10 mouse cellular contexts compared by ENCODE assay signal in genomic region chr3:105546611-105547071, GRCm38 (mm10).
A peak's percentile ranks its signal among the peaks of the same experiment; 100 is the strongest.
DNase-seq lines count a peak whose midpoint lies in the region; ATAC-seq lines count a peak whose summit lies in the region.
"Had no signal": no experiment of that assay in that cellular context is flagged by ENCODE, and none has a peak within 500 bp of the region (broad histone marks: within the 10 kb centered on the region; RNA-seq: fewer than 3 reads in every experiment).

No protein-coding gene starts in this region.

- no peaks in the 10 kb centered on the region for H3K9me3 ChIP-seq in hindbrain, embryonic 13.5 days
- H3K9me3 ChIP-seq in hindbrain, embryonic 10.5 days, result no peaks in the 10 kb centered on the region
- no peaks in the 10 kb centered on the region for H3K9me3 ChIP-seq in midbrain, embryonic 15.5 days
- no peaks in the 10 kb centered on the region for H3K9me3 ChIP-seq in midbrain, embryonic 14.5 days (ENCODE audit: control insufficient read depth, low read length)
- no peaks in the 10 kb centered on the region for H3K9me3 ChIP-seq in kidney, embryonic 16.5 days (ENCODE audit: low read length)
- H3K9me3 ChIP-seq in limb, embryonic 10.5 days (replicated peaks), result no peaks in the 10 kb centered on the region

- no peak overlapping the region for H3K27ac ChIP-seq in hindbrain, embryonic 13.5 days
- H3K27ac ChIP-seq in hindbrain, embryonic 10.5 days, result no peak overlapping the region
- H3K27ac ChIP-seq in midbrain, embryonic 15.5 days, result no peak overlapping the region
- H3K27ac ChIP-seq in midbrain, embryonic 14.5 days (replicated peaks; ENCODE audit: low read depth, low read length), result no peak overlapping the region
- no peak overlapping the region for H3K27ac ChIP-seq in kidney, embryonic 16.5 days (ENCODE audit: low read length)
- no peak overlapping the region for H3K27ac ChIP-seq in limb, embryonic 10.5 days

- H3K27me3 ChIP-seq in hindbrain, embryonic 13.5 days, result no peaks in the 10 kb centered on the region
- H3K27me3 ChIP-seq in hindbrain, embryonic 10.5 days (ENCODE audit: insufficient read depth, poor library complexity, severe bottlenecking), result no peaks in the 10 kb centered on the region
- no peaks in the 10 kb centered on the region for H3K27me3 ChIP-seq in midbrain, embryonic 15.5 days (replicated peaks)
- H3K27me3 ChIP-seq in midbrain, embryonic 14.5 days (ENCODE audit: control insufficient read depth, insufficient read depth, low read length), result no peaks in the 10 kb centered on the region
- no peaks in the 10 kb centered on the region for H3K27me3 ChIP-seq in kidney, embryonic 16.5 days (ENCODE audit: insufficient read depth, low read length)
- no peaks in the 10 kb centered on the region for H3K27me3 ChIP-seq in limb, embryonic 10.5 days (ENCODE audit: low read depth, poor library complexity, severe bottlenecking)

- peak overlapping the region; percentile 15; the same call in 1 of the 2 replicates for H3K9ac ChIP-seq in hindbrain, embryonic 13.5 days
- H3K9ac ChIP-seq in midbrain, embryonic 15.5 days, result no peak overlapping the region
- no peak overlapping the region; the same call in 1 of the 2 replicates for H3K9ac ChIP-seq in midbrain, embryonic 14.5 days (replicated peaks; ENCODE audit: low read length)
- H3K9ac ChIP-seq in kidney, embryonic 16.5 days (replicated peaks; ENCODE audit: low read length), result no peak overlapping the region

- H3K4me3 ChIP-seq in hindbrain, embryonic 13.5 days, result no peak overlapping the region
- no peak overlapping the region for H3K4me3 ChIP-seq in hindbrain, embryonic 10.5 days
- no peak overlapping the region for H3K4me3 ChIP-seq in midbrain, embryonic 15.5 days
- H3K4me3 ChIP-seq in midbrain, embryonic 14.5 days (replicated peaks; ENCODE audit: low read depth, low read length), result no peak overlapping the region
- H3K4me3 ChIP-seq in kidney, embryonic 16.5 days (ENCODE audit: low read length), result no peak overlapping the region
- H3K4me3 ChIP-seq in limb, embryonic 10.5 days, result no peak overlapping the region

- H3K4me2 ChIP-seq in hindbrain, embryonic 13.5 days, result no peak overlapping the region
- no peak overlapping the region for H3K4me2 ChIP-seq in midbrain, embryonic 15.5 days
- H3K4me2 ChIP-seq in midbrain, embryonic 14.5 days (ENCODE audit: low read length), result no peak overlapping the region
- no peak overlapping the region for H3K4me2 ChIP-seq in kidney, embryonic 16.5 days (replicated peaks; ENCODE audit: low read depth, low read length)

- DNase-seq in cerebellum, adult 18-20 months, result peak; percentile 19 to 36
- no peak for DNase-seq in cerebellum, adult 11-12 months
- no peak for DNase-seq in hindbrain, embryonic 10.5 days (ENCODE audit: low spot score)
- DNase-seq in midbrain, embryonic 14.5 days, result no peak
- no peak for DNase-seq in limb, embryonic 10.5 days (ENCODE audit: low spot score)
- DNase-seq: lung, adult 2 months had no signal

- H3K36me3 ChIP-seq in hindbrain, embryonic 13.5 days, result no peaks in the 10 kb centered on the region
- H3K36me3 ChIP-seq in hindbrain, embryonic 10.5 days, result no peaks in the 10 kb centered on the region
- H3K36me3 ChIP-seq in midbrain, embryonic 15.5 days (replicated peaks), result no peaks in the 10 kb centered on the region
- no peaks in the 10 kb centered on the region for H3K36me3 ChIP-seq in midbrain, embryonic 14.5 days (ENCODE audit: control insufficient read depth, insufficient read depth, low read length)
- no peaks in the 10 kb centered on the region for H3K36me3 ChIP-seq in kidney, embryonic 16.5 days (ENCODE audit: insufficient read depth, low read length)
- H3K36me3 ChIP-seq in limb, embryonic 10.5 days, result no peaks in the 10 kb centered on the region

- peaks cover 10% of the 10 kb centered on the region for H3K4me1 ChIP-seq in hindbrain, embryonic 13.5 days (replicated peaks)
- peaks cover 6% of the 10 kb centered on the region for H3K4me1 ChIP-seq in hindbrain, embryonic 10.5 days (replicated peaks)
- H3K4me1 ChIP-seq in midbrain, embryonic 15.5 days, result peaks cover 6% of the 10 kb centered on the region; the same call in 1 of the 2 replicates
- peaks cover 4% of the 10 kb centered on the region; the same call in 1 of the 2 replicates for H3K4me1 ChIP-seq in midbrain, embryonic 14.5 days (ENCODE audit: control insufficient read depth, insufficient read depth, low read length)
- peaks cover 7% of the 10 kb centered on the region; the same call in 1 of the 2 replicates for H3K4me1 ChIP-seq in kidney, embryonic 16.5 days (ENCODE audit: insufficient read depth, low read length)
- peaks cover 5% of the 10 kb centered on the region; the same call in 1 of the 2 replicates for H3K4me1 ChIP-seq in limb, embryonic 10.5 days

- ATAC-seq in hindbrain, embryonic 13.5 days (ENCODE audit: low FRiP score), result 0 out of 2 replicates have a peak, but pooled peaks have one; percentile 4
- 0 out of 2 replicates have a peak, but pooled peaks have one; percentile 12 for ATAC-seq in midbrain, embryonic 15.5 days (replicated peaks)
- ATAC-seq in midbrain, embryonic 14.5 days (ENCODE audit: low FRiP score, low TSS enrichment), result no peak
- ATAC-seq in kidney, embryonic 16.5 days (ENCODE audit: low FRiP score, low TSS enrichment), result 0 out of 2 replicates have a peak, but pooled peaks have one; percentile 57
- ATAC-seq: inflammation-experienced regulatory T-cells, adult 6 months had no signal

- 44% methylated on average over 13 of the region's 13 CpGs for WGBS in hindbrain, embryonic 13.5 days
- WGBS in hindbrain, embryonic 10.5 days, result 49% methylated on average over 13 of the region's 13 CpGs
- WGBS in midbrain, embryonic 15.5 days, result 45% methylated on average over 13 of the region's 13 CpGs
- WGBS in midbrain, embryonic 14.5 days, result 40% methylated on average over 13 of the region's 13 CpGs
- WGBS in kidney, embryonic 16.5 days, result 40% methylated on average over 13 of the region's 13 CpGs
- 50% methylated on average over 13 of the region's 13 CpGs for WGBS in limb, embryonic 10.5 days

Comparison
In these comparisons a context has a peak if more than half of its experiments do, and no peak if none do; other contexts are left out.
1. DNase-seq: peak in cerebellum, adult 18-20 months (2 of 2); none in cerebellum, adult 11-12 months (single experiment), hindbrain, embryonic 10.5 days (single experiment), midbrain, embryonic 14.5 days (single experiment) and limb, embryonic 10.5 days (single experiment).